Mouse (Mus musculus) T-helper 1 cell (primary cell): ENCODE data around the gene Aatk.

Experiments used
- in situ Hi-C: fragments of 300-600 bp; cut with MboI, MseI; formaldehyde crosslinking; loops from one replicate; pipeline ENCODE4 v1.15.1; 2025; ENCODE audit warnings: high pct_unique_total_duplicates

Aatk gene

DNA sequence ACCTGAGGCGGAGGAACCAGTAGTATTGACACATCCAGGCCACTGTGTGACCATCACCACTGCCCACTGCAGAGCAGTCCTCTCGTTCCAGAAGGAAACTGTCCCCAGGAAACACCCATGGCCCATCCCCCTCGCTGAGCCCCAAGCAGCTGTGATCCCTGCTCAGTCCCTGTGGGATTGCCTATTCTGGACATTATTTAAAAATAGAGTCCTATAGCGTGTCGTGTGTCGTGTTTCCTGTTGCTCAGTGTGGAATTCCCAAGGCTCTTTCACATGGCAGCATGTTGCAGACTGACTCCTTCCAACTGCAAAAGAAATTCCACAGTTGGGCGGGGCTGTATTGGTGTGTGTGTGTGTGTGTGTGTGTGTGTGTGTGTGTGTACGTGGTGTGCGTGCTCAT lies 5.3 kb upstream of the Aatk start:
- in situ Hi-C loops = no loop called here

DNA sequence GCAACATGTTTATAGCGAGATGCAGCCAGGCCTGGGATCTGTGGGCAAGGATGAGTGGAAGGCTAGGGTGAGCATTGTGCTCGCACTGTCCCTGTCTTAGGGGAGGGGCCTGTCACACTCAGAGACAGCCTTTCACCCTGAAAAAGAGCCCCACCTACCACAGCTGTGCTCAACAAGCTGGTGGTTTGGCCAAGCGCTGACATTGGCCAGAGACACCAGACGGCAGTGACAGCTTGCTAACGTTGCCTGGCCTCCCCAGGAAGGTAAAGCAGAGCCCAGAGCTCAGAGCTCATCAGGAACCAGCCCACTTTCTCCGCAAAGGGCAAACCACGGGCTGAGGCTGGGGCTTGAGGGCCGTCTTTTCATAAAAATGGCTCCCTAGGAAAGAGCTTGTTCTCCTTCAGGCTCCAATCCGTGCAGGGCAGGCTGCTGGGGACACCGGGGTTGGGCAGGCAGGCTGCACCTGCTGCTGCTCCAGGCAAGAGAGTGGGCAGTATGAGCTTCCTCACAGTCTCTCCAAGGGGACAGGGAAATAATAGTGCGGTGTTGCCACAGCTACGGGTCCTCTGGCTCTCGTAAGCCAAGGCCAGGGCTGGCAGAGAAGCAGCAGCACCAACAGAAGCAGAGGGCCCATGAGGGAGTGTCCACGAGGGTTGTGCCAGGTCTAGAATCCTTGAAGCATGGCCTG lies 4.3 kb upstream of the Aatk start:
- in situ Hi-C loops = no loop called here

DNA sequence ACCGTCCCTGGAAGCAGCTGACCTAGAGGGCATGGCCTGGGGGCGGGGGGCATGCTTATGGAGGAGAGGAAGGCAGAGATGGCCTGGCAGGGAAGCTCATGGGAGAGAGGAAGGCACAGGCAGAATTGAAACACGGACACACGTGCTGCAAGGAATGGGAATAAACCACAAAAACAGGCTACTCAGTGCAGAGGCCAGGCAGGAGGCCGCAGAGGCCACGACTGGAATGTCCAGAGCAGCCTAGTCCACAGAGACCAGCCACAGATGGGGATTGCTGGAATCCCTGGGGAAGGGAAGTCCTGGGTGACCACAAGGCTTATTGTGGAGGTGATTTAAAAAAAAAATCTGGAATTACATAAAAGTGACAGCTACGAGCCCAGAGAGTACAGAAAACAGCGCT lies 2.1 kb upstream of the Aatk start:
- in situ Hi-C loops = no loop called here

DNA sequence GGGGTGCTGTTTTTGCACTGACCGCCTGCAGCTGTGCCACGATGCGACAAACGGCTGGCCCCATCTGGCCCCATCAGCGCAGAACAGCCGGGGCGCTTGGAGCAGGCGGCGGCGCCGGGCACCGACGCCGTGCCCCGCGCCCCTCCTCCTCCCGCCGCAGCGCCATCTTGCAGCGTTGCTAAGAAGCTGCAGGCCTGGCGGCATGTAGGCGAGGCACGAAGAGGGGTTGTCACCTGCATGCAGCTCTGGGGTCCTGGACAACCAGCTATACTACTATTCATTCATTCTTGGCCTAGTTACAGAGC lies 1.2 kb upstream of the Aatk start:
- in situ Hi-C loops = no loop called here

- in situ Hi-C loops = no loop called here
Observed at GRCm38 (mm10) chr11:120047531-120048251, 724 bp upstream of the Aatk start.

- in situ Hi-C loops = no loop called here
Observed at GRCm38 (mm10) chr11:120045839-120046552, 971 bp downstream of the Aatk start.

DNA sequence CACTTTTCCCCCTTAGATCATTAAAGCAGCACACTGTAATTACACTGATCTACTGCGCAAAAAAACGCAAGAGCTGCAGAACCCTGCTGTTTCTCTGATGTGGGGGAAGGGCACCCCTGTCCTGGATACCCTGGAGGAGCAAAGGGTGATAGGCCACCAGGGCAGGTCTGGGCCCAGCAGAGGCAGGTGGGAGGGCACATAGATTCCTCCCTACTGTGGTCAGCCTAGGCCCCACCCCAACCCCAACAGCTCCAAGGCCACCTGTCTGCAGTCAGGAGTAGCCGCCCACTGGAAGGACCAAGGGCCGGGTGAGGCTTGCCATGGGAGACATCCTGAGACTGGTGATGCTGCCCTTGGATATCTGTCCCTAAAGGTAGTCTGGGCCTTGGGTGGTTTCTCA lies 1.6 kb downstream of the Aatk start:
- in situ Hi-C loops = no loop called here

DNA sequence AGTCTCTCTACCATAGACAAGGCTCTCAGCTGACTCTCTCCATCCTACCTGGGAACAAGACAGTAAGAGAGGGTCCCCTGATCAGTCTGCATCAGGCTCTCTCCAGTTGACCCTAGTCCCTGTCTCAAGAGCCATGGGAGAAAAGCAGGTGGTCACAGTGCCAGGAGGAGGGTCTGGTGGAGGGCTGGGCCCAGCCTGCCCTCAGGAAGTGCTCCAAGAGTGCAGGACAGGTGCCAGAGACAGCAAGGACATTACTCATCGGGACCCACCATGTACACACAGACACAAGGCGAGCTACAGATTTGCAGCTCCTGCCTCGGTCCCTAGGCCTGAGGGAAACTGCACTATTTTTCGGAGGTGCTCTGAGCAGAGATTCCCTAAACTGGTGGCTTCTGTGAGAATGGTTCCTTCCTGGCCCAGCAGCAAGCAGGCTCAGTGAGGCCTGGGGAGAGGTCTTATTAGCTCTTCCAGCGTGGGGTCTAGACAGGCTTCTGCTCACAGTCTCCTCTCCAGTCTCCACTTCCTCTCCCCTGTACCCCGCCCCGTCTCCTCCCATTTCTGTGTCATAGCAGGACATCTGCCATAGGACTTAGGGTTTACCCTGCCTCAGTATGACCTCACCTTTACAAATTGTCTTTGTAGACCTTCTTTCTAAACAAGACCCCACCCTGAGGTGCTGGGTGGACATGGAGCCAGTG lies 4.7 kb downstream of the Aatk start:
- in situ Hi-C loops = no loop called here

GRCm38 (mm10) chr11:120041191-120042123 lies 5.5 kb downstream of the Aatk start:
- in situ Hi-C loops = no loop called here

- in situ Hi-C loops = no loop called here
Observed at GRCm38 (mm10) chr11:120040440-120040839, 6.5 kb downstream of the Aatk start.

GRCm38 (mm10) chr11:120039581-120039980 lies 7.4 kb downstream of the Aatk start:
- in situ Hi-C loops = no loop called here

DNA sequence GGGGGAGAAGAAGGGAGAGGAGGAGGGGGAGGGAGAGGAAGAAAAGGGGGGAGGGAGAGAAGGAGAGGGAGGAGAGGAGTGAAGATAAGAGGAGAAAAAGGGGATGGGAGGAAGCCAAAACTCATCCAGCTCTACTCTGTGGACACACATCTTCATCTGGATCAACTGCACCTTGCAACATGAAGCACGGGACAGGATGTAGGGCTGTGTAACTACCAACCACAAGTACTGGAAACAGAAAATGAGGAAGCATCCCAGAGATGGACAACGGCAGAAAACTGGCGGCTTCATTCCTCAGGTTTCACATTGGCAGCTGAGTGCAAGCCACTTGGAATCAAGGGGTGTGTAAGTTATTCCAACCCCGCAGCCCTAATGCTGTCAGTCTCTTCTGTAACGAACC lies 12.2 kb downstream of the Aatk start:
- in situ Hi-C loops = no loop called here

DNA sequence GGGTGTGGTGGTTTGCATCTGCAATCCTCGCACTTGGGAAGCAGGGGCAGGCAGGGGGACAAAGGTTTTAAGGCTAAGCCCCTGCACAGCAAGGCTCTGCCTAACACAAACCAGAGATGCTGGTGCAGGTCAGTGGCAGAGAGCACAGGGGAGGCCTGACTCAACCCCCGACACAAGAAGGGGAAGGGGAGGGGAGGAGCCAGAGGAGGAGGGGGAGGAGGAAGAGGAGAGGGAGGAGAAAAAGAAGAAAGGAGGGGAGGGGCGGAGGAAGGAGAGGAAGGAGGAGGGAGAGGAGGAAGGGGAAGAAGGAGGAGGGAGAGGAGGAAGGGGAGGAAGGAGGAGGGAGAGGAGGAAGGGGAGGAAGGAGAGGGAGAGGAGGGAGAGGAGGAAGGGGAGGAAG lies 12.7 kb downstream of the Aatk start:
- in situ Hi-C loops = no loop called here

- in situ Hi-C loops = no loop called here
Observed at GRCm38 (mm10) chr11:120033473-120033872, 13.5 kb downstream of the Aatk start.

DNA sequence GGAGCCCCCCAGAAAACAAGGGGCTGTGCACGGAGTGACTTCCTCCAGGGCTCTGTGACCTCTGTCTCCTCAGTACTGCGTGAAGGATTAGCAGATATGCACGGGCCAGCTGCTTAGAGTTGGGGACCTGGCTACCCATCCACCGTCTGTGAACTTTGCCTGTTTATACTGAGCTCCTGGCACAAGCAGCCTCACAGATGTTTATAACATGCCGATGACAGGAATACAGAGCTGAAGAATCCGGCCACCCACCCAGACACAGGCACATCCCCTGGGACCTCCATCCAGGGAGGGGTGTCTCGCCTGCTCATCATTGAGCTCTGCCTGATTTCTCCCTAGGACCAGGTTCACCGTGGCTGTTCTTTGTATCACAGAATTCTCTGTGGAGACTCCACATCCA lies 14.9 kb downstream of the Aatk start:
- in situ Hi-C loops = no loop called here

GRCm38 (mm10) chr11:120030145-120030901 lies 16.6 kb downstream of the Aatk start:
- in situ Hi-C loops = no loop called here

- in situ Hi-C loops = no loop called here
Observed at GRCm38 (mm10) chr11:120029431-120030144, 17.4 kb downstream of the Aatk start.

GRCm38 (mm10) chr11:120028319-120029092 lies 18.5 kb downstream of the Aatk start:
- in situ Hi-C loops = no loop called here

DNA sequence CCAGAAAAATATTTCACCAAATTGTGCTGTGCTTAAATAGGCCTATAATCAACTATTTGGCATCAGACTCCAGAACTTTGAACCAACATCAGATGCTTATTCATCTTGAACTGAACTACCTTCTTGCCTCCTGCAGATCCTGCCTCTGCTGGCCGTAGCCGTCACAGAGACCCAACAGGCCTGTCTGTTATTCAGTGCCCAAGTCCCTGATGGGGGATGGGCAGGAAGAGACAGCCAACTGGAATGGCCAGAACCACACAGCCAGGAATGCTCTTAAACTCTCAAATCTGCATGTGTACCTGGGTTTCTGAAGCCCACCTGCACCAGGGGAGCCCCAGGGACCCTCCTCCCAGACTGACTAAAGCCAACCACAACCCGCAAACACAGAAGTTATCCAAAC lies 20.0 kb downstream of the Aatk start:
- in situ Hi-C loops = no loop called here
